Mouse (Mus musculus): ENCODE measurements around the gene Armh3.

DNA sequence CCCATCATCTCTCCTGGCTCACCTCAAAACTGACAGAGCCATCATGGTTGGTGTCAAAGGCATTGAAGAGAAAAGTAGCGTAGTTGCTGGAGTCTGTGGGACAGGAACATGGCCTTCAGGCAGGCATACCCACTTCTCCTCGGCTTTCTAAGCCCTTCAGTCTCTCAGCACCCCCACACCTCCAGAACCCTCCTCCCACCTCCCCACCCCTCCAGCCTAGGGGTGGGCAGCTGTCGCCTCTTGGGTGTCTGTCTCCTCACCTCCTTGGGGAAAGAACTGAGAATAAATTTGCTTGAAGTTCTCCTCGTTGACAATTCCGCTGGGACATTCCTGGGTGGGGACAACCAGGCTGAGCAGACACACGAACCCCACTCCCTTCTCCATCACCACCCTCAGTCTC is 203.6 kb downstream of the Armh3 start:
- TF ChIP-seq CTCF (IDR thresholded peaks at IDR 0.05; ENCODE audit: extremely low read depth, insufficient read depth, insufficient read length, insufficient replicate concordance): no peak
- TF ChIP-seq POLR2A (IDR thresholded peaks at IDR 0.05; ENCODE audit: low read depth, low read length): no peak
